Mouse (Mus musculus): ENCODE results near the gene Polr3h. TPM values are rescaled to one million over a fixed set of nuclear protein-coding genes. Genes with fewer than 3 reads are reported as not detected.

Polr3h gene
- polyA plus RNA-seq, 1 experiment from 2014 or later = 68.2 TPM

- H3K36me3 ChIP-seq (ENCODE audit: control insufficient read depth, insufficient read depth, low read length) = no peaks in the 10 kb centered on the region
- no peak overlapping the region for H3K9ac ChIP-seq (ENCODE audit: low read length)
- H3K4me1 ChIP-seq (ENCODE audit: control insufficient read depth, insufficient read depth, low read length) = 0 out of 2 replicates have a peak, but pooled peaks cover 3% of the 10 kb centered on the region
- ATAC-seq (ENCODE audit: insufficient number of reproducible peaks, low FRiP score, low TSS enrichment, low read depth) (no peak), DNase-seq (ENCODE audit: low spot score) (no peak)
- WGBS = 68% methylated on average over 4 of the region's 4 CpGs
- H3K4me2 ChIP-seq (ENCODE audit: low read depth, severe bottlenecking) = no peak overlapping the region
- H3K4me3 ChIP-seq (ENCODE audit: low read depth, low read length) = no peak overlapping the region
- H3K9me3 ChIP-seq (ENCODE audit: control insufficient read depth, low read length) = no peaks in the 10 kb centered on the region
- H3K27ac ChIP-seq (replicated peaks; ENCODE audit: low read depth, low read length) = no peak overlapping the region
- no peaks in the 10 kb centered on the region for H3K27me3 ChIP-seq (ENCODE audit: control insufficient read depth, insufficient read depth, low read length)
Observed at GRCm38 (mm10) chr15:81964980-81965545, 39.0 kb upstream of the Polr3h start.

- Histone ChIP-seq H3K27me3 (ENCODE audit: control insufficient read depth, insufficient read depth, low read length) (no peaks in the 10 kb centered on the region), H3K4me1 (ENCODE audit: control insufficient read depth, insufficient read depth, low read length) (0 out of 2 replicates have a peak, but pooled peaks cover 3% of the 10 kb centered on the region), H3K27ac (replicated peaks; ENCODE audit: low read depth, low read length) (no peak overlapping the region), H3K9ac (ENCODE audit: low read length) (no peak overlapping the region), H3K4me2 (ENCODE audit: low read depth, severe bottlenecking) (no peak overlapping the region), H3K9me3 (ENCODE audit: control insufficient read depth, low read length) (no peaks in the 10 kb centered on the region), H3K36me3 (ENCODE audit: control insufficient read depth, insufficient read depth, low read length) (no peaks in the 10 kb centered on the region), H3K4me3 (ENCODE audit: low read depth, low read length) (no peak overlapping the region)
- WGBS = 47% methylated on average over 1 of the region's 1 CpGs
- ATAC-seq (ENCODE audit: insufficient number of reproducible peaks, low FRiP score, low TSS enrichment, low read depth) (no peak), DNase-seq (ENCODE audit: low spot score) (no peak)
Observed at GRCm38 (mm10) chr15:81964262-81964661, 38.2 kb upstream of the Polr3h start.

- under 1% methylated on average over 8 of the region's 8 CpGs for WGBS
- H3K27ac ChIP-seq (replicated peaks; ENCODE audit: low read depth, low read length) = no peak overlapping the region
- DNase-seq (ENCODE audit: low spot score) (no peak), ATAC-seq (ENCODE audit: insufficient number of reproducible peaks, low FRiP score, low TSS enrichment, low read depth) (peak; percentile 55)
- no peaks in the 10 kb centered on the region for H3K36me3 ChIP-seq (ENCODE audit: control insufficient read depth, insufficient read depth, low read length)
- no peak overlapping the region for H3K9ac ChIP-seq (ENCODE audit: low read length)
- 0 out of 2 replicates have a peak, but pooled peaks cover 3% of the 10 kb centered on the region for H3K4me1 ChIP-seq (ENCODE audit: control insufficient read depth, insufficient read depth, low read length)
- peak overlapping the region; percentile 58 for H3K4me3 ChIP-seq (ENCODE audit: low read depth, low read length)
- H3K27me3 ChIP-seq (ENCODE audit: control insufficient read depth, insufficient read depth, low read length) = no peaks in the 10 kb centered on the region
- no peaks in the 10 kb centered on the region for H3K9me3 ChIP-seq (ENCODE audit: control insufficient read depth, low read length)
- H3K4me2 ChIP-seq (ENCODE audit: low read depth, severe bottlenecking) = peak overlapping the region; percentile 100
Observed at GRCm38 (mm10) chr15:81961078-81961451, 35.0 kb upstream of the Polr3h start.

GRCm38 (mm10) chr15:81960171-81961077 is 34.4 kb upstream of the Polr3h start, which contains the start of gene Pmm1:
Gene Pmm1, minus strand, starts transcription at chr15:81960930.
- DNase-seq (ENCODE audit: low spot score) = peak; percentile 99
- peak; percentile 94 for ATAC-seq (ENCODE audit: insufficient number of reproducible peaks, low FRiP score, low TSS enrichment, low read depth)
- Histone ChIP-seq H3K9me3 (ENCODE audit: control insufficient read depth, low read length) (no peaks in the 10 kb centered on the region), H3K27me3 (ENCODE audit: control insufficient read depth, insufficient read depth, low read length) (no peaks in the 10 kb centered on the region), H3K9ac (ENCODE audit: low read length) (peak within 1 kb of the TSS; percentile 56), H3K4me2 (ENCODE audit: low read depth, severe bottlenecking) (peak within 1 kb of the TSS; percentile 100), H3K27ac (replicated peaks; ENCODE audit: low read depth, low read length) (no peak within 1 kb of the TSS), H3K36me3 (ENCODE audit: control insufficient read depth, insufficient read depth, low read length) (no peaks in the 10 kb centered on the region), H3K4me3 (ENCODE audit: low read depth, low read length) (peak within 1 kb of the TSS; percentile 58), H3K4me1 (ENCODE audit: control insufficient read depth, insufficient read depth, low read length) (0 out of 2 replicates have a peak, but pooled peaks cover 3% of the 10 kb centered on the region)
- WGBS = under 1% methylated on average over 77 of the region's 77 CpGs

GRCm38 (mm10) chr15:81958906-81959305 is 32.9 kb upstream of the Polr3h start:
- Histone ChIP-seq H3K4me1 (ENCODE audit: control insufficient read depth, insufficient read depth, low read length) (0 out of 2 replicates have a peak, but pooled peaks cover 3% of the 10 kb centered on the region), H3K9ac (ENCODE audit: low read length) (no peak overlapping the region), H3K4me3 (ENCODE audit: low read depth, low read length) (no peak overlapping the region), H3K27ac (replicated peaks; ENCODE audit: low read depth, low read length) (no peak overlapping the region), H3K36me3 (ENCODE audit: control insufficient read depth, insufficient read depth, low read length) (no peaks in the 10 kb centered on the region), H3K9me3 (ENCODE audit: control insufficient read depth, low read length) (no peaks in the 10 kb centered on the region), H3K27me3 (ENCODE audit: control insufficient read depth, insufficient read depth, low read length) (no peaks in the 10 kb centered on the region), H3K4me2 (ENCODE audit: low read depth, severe bottlenecking) (no peak overlapping the region)
- 88% methylated on average over 3 of the region's 3 CpGs for WGBS
- DNase-seq (ENCODE audit: low spot score) = no peak
- ATAC-seq (ENCODE audit: insufficient number of reproducible peaks, low FRiP score, low TSS enrichment, low read depth) = no peak

GRCm38 (mm10) chr15:81957598-81957997 is 31.6 kb upstream of the Polr3h start:
- 86% methylated on average over 11 of the region's 11 CpGs for WGBS
- H3K27me3 ChIP-seq (ENCODE audit: control insufficient read depth, insufficient read depth, low read length) = no peaks in the 10 kb centered on the region
- no peak overlapping the region for H3K9ac ChIP-seq (ENCODE audit: low read length)
- H3K4me1 ChIP-seq (ENCODE audit: control insufficient read depth, insufficient read depth, low read length) = 0 out of 2 replicates have a peak, but pooled peaks cover 3% of the 10 kb centered on the region
- H3K4me3 ChIP-seq (ENCODE audit: low read depth, low read length) = no peak overlapping the region
- no peak for DNase-seq (ENCODE audit: low spot score)
- no peaks in the 10 kb centered on the region for H3K36me3 ChIP-seq (ENCODE audit: control insufficient read depth, insufficient read depth, low read length)
- H3K4me2 ChIP-seq (ENCODE audit: low read depth, severe bottlenecking) = no peak overlapping the region
- no peak for ATAC-seq (ENCODE audit: insufficient number of reproducible peaks, low FRiP score, low TSS enrichment, low read depth)
- no peak overlapping the region for H3K27ac ChIP-seq (replicated peaks; ENCODE audit: low read depth, low read length)
- H3K9me3 ChIP-seq (ENCODE audit: control insufficient read depth, low read length) = no peaks in the 10 kb centered on the region

- no peak overlapping the region for H3K27ac ChIP-seq (replicated peaks; ENCODE audit: low read depth, low read length)
- H3K4me3 ChIP-seq (ENCODE audit: low read depth, low read length) = no peak overlapping the region
- 63% methylated on average over 8 of the region's 8 CpGs for WGBS
- DNase-seq (ENCODE audit: low spot score) = peak; percentile 66
- no peaks in the 10 kb centered on the region for H3K36me3 ChIP-seq (ENCODE audit: control insufficient read depth, insufficient read depth, low read length)
- no peak overlapping the region for H3K9ac ChIP-seq (ENCODE audit: low read length)
- no peak for ATAC-seq (ENCODE audit: insufficient number of reproducible peaks, low FRiP score, low TSS enrichment, low read depth)
- H3K4me1 ChIP-seq (ENCODE audit: control insufficient read depth, insufficient read depth, low read length) = 0 out of 2 replicates have a peak, but pooled peaks cover 3% of the 10 kb centered on the region
- H3K9me3 ChIP-seq (ENCODE audit: control insufficient read depth, low read length) = no peaks in the 10 kb centered on the region
- H3K27me3 ChIP-seq (ENCODE audit: control insufficient read depth, insufficient read depth, low read length) = no peaks in the 10 kb centered on the region
- H3K4me2 ChIP-seq (ENCODE audit: low read depth, severe bottlenecking) = no peak overlapping the region
Observed at GRCm38 (mm10) chr15:81956457-81956856, 30.4 kb upstream of the Polr3h start.

GRCm38 (mm10) chr15:81955414-81955813 is 29.4 kb upstream of the Polr3h start:
- Histone ChIP-seq H3K4me3 (ENCODE audit: low read depth, low read length) (no peak overlapping the region), H3K27me3 (ENCODE audit: control insufficient read depth, insufficient read depth, low read length) (no peaks in the 10 kb centered on the region), H3K4me1 (ENCODE audit: control insufficient read depth, insufficient read depth, low read length) (0 out of 2 replicates have a peak, but pooled peaks cover 2% of the 10 kb centered on the region), H3K27ac (replicated peaks; ENCODE audit: low read depth, low read length) (no peak overlapping the region), H3K9ac (ENCODE audit: low read length) (no peak overlapping the region), H3K9me3 (ENCODE audit: control insufficient read depth, low read length) (no peaks in the 10 kb centered on the region), H3K4me2 (ENCODE audit: low read depth, severe bottlenecking) (no peak overlapping the region), H3K36me3 (ENCODE audit: control insufficient read depth, insufficient read depth, low read length) (no peaks in the 10 kb centered on the region)
- DNase-seq (ENCODE audit: low spot score) (no peak), ATAC-seq (ENCODE audit: insufficient number of reproducible peaks, low FRiP score, low TSS enrichment, low read depth) (no peak)
- WGBS = 91% methylated on average over 15 of the region's 15 CpGs

All from limb, embryonic 11.5 days (tissue).